Mouse (Mus musculus): ENCODE measurements around the gene Mef2b. TPM values are rescaled to one million over a fixed set of nuclear protein-coding genes. Genes with fewer than 3 reads are reported as not detected.

Gene Mef2b
- total RNA-seq, 2 experiments from 2014 or later, result not detected

DNA sequence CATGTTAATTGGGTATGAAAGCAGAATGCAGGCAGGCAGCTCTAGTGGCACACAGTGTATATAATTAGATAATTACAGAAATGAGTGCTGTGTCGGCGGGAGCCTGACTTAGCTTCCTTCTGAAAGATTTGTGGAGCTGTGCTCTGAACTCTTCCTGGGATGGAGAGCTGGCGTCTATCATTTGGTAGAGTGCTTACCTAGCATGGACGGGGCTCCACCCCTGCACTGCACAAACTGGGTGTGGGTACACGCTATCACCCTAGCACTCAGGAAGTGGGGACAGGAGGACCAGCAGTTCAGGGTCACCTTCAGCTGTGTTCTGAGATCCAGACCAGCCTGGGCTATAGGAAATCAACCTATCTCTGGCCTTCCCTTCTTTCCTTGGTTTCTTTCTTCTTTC, 33.8 kb downstream of the Mef2b start:
- 0 out of 2 replicates have a peak, but pooled peaks have one; percentile 27 for ATAC-seq (replicated peaks; ENCODE audit: low FRiP score, poor library complexity, severe bottlenecking)

DNA sequence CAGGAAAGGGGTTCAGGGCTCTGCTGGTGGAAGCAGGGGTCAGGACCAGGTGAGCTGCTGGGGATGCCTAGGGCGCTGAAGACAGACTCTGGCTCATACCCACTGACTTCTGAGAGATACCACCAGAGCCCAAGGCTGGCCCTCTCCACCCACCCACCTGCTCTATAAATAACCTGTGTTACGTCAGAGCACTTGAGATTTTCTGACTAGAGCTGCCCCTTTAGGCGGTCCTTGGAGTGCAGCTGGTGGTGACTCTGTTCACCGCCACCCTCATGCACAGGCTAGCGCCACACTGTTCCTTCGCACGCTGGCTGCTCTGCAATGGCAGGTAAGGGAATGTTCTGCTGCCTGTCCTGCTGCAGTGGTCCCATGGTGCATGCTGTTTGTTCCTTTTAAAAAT, 34.6 kb downstream of the Mef2b start:
- ATAC-seq (replicated peaks; ENCODE audit: low FRiP score, poor library complexity, severe bottlenecking), result no peak

DNA sequence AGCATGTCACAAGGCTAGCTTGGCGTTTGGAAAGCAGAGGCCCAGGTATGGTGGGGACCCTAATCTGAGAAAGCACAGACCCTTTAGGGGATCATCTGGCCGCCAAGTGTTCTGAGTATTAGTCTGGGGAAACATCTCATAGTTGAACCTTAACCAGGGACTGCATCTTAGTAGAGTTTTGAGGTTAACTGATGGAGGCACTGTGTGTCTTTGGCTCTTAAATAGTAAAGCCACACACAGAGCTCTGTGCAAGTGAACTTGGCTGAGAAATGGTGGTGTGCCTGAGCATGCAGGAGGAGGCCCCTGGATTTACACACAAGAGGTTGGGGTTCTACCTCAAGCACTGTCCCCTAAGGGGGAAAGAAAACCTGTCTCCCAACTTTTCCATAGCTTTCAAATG, 38.7 kb downstream of the Mef2b start:
- no peak for ATAC-seq (replicated peaks; ENCODE audit: low FRiP score, poor library complexity, severe bottlenecking)

DNA sequence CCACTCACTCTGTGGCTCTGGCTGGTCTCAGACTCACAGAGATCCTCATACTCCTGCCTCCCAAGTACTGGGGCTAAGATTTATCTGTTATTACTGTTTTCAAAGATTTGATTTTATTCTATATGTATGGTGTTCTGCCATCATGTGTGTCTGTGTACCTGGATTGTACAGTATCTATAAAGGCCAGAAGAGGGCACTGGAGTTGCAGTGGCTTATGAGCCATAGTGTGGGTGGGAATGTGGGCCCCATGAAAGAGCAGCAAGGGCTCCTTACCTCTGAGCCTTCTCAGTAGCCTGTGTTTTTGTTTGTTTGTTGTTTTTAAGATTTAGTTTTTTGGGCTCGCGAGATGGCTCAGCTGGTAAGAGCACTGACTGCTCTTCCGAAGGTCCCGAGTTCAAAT, 39.6 kb downstream of the Mef2b start:
- ATAC-seq (replicated peaks; ENCODE audit: low FRiP score, poor library complexity, severe bottlenecking), result no peak

DNA sequence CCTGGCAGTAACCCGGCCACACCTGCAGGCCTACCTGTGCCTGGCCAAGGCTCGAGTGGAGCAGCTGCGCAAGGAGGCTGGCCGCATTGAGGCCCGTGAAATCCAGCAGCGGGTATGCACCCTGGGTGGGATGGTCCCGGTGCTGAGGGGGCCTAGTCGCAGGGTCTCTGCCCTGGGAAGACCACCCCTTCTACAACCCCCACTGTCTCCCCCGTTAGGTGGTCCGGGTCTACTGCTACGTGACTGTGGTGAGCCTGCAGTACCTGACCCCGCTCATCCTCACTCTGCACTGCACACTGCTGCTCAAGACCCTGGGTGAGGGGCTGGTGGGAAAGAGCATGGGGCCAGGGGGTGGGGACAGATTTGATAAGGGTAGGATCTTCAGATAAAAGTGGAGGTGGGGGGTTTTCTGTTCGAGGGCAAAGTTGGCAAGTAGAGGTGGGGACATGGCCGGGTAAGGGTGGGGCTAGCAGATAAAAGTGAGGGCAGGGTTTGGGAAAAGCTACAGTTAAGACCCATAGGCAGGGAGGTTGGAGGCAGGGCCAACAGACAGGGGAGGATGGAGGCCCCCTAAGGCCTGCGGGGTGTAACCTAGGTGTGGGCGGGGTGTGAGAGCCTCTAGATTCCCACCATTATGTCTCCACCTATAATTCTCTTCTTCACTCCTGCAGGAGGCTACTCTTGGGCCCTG, 41.8 kb downstream of the Mef2b start:
- ATAC-seq (replicated peaks; ENCODE audit: low FRiP score, poor library complexity, severe bottlenecking), result 0 out of 2 replicates have a peak, but pooled peaks have one; percentile 17

DNA sequence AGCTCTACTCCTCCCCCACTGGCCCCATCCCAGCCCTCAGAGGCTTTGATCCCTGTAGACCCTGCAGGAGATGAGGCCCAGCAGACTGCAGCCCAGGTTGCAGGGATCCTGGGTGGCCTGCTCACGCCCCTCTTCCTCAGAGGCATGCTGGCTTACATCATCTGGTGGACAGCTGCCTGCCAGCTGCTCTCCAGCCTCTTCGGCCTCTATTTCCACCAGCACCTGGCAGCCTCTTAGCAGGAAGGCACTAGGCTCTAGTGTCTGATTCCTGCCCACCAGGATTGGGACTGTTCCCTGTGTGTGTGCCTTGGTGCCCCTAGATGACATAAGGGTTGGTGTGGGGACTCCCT, 42.4 kb downstream of the Mef2b start:
- no peak for ATAC-seq (replicated peaks; ENCODE audit: low FRiP score, poor library complexity, severe bottlenecking)

DNA sequence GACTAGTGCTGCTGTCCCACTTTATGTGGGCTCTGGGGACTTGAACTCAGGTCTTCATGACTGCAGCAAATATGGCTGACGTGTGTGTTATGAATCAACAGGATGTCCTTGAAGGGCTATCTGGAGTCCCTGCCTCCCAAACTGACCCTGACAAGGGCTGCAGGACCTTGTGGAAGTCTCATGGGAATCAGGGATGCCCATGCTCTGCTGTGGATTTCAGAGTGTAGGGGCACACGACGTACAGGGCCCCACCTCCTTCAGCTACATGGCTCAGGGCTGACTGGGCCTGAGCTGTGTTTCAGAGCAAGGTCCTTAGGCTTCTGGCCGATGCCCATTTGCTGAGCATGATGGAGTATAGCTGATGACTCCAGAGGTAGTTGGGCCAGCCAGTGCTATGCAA, 43.7 kb downstream of the Mef2b start:
- ATAC-seq (replicated peaks; ENCODE audit: low FRiP score, poor library complexity, severe bottlenecking), result no peak

DNA sequence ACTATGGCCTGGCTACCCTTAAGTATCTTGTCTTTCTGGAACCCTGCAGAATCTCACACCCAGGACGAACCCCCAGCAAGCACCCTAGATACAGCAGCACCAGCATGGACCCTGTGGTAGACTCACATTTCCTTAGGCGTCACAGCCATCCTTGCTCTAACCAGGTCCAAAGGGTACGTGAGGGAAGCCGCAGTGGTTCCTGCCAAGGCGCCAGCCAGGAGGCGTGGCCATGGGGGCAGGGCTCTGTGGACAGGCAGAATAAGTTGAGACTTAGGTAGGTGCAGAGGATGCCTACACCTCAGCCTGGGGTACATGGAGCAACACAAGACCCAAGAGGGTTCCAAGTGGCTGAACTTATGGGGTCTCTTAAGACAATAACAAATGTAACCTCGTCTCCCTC, 49.2 kb downstream of the Mef2b start:
- no peak for ATAC-seq (replicated peaks; ENCODE audit: low FRiP score, poor library complexity, severe bottlenecking)

DNA sequence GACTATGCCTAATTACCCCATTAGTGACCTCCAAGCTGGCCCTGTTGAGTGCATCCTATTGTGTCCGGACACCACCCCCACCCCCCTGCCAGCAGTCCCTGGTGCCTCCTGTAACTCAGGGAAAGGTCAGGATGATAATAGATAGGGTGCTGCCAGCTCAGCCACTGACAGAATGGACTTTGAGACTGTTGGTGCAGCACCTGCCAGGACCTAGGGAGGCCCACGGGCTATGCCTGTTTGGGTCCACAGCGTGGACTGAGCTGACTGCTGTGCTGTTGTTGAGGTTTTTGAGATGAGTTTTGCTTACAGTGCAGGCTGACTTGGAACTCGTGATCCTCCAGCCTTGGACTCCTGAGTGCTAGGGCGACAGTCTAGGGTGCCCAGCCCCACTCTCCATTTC, 53.7 kb downstream of the Mef2b start:
- ATAC-seq (replicated peaks; ENCODE audit: low FRiP score, poor library complexity, severe bottlenecking), result no peak

DNA sequence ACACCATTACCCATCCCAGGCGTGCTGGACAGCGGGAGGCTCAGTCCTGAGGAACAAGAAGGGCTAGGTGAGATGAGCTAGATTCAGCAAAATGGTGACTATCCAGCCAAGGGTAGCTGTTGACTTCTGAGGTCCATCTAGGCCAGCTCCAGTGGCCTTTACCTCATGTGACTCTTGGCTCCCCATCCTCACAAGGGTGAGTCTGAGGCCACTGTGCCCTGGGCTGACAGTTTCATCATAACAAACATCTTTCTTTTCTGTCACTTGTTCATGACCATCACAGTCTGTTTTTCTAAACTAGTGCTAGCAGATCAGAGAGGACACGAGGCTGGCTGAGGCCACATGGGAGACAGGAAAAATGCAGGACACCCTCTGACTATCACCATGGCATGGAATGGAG, 54.7 kb downstream of the Mef2b start:
- ATAC-seq (replicated peaks; ENCODE audit: low FRiP score, poor library complexity, severe bottlenecking), result no peak

DNA sequence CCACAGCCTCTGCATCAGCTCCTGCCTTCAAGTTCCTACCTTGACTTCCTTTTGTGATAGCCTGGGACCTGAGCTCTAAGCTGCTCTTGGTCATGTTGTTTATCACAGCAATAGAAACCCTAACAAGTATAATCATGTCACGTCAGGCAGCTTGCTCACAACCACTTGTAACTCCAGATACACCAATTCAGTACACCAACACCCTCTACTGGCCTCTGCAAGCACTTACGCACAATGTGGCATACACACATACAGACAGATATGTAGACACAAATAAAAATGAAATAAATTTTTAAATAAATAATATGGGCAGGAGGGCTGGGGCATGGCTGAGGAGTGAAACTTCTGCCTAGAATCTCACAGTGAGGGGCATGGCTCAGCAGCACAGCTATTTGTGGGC, 56.3 kb downstream of the Mef2b start:
- ATAC-seq (replicated peaks; ENCODE audit: low FRiP score, poor library complexity, severe bottlenecking), result no peak

DNA sequence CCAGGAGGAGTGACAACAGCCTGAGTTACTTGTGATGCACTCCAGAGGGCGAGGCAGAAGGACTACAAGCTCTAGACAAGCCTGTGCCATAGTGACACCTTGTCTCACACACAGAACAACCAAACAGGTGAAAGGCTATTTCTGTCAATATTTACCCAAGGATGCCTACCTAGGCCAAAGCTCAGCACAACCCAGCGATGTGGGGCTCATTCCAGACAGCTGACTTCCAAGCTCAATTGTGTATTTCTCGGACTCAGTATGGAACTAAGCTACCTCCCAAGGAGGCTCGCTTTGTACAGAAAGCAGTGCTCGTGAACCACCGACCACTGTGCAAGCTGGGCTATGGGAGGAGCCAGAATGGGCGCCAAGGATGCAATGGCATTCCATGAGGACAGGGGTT, 58.1 kb downstream of the Mef2b start:
- ATAC-seq (replicated peaks; ENCODE audit: low FRiP score, poor library complexity, severe bottlenecking), result no peak

DNA sequence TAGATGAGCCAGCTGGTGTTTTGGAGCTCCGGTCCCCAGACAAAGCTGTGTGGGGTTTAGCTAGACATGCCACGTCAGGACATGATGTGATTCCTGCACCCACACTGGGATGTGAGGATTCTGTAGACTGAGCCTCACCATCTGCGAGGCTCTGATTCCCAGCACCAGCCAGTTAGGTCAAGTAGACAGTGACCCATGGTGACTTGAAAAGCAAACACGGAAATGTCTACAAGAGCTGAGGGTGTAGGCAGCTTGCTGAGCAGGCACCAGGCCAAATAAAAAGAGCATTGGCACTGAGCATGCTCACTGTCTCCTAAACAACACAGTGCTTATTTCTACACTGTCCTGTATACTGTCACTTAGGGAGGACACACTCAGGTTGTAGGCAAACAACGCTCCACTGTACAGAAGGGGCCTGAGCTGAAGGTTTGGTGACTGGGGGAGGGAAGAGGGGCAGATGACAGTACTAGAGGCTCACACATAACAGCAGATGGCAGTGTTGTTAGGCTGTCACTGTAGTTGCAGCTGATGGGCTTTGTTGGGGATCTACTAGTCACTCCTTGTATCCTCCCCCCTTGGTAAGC, 60.7 kb downstream of the Mef2b start:
- peak; percentile 60 for ATAC-seq (replicated peaks; ENCODE audit: low FRiP score, poor library complexity, severe bottlenecking)

DNA sequence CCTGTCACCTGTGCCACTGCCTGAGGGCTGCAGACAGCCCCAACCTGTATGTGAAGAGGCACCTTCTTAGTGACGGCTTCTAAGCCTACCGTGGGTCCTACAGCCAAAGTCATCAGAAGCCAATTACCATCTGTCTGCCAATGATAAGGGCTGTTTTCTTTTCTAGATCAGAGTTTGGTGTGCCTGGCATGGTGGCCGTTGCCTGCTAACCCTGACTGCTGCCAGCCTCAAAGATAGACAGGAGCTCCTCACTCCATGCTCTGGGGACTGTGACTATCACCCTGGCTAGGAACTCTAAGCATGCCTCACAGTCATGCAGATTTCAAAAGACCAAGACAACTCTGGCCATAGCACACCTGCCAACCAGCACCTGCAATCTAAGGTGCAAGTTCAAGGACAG, 61.9 kb downstream of the Mef2b start:
- ATAC-seq (replicated peaks; ENCODE audit: low FRiP score, poor library complexity, severe bottlenecking), result peak; percentile 87

DNA sequence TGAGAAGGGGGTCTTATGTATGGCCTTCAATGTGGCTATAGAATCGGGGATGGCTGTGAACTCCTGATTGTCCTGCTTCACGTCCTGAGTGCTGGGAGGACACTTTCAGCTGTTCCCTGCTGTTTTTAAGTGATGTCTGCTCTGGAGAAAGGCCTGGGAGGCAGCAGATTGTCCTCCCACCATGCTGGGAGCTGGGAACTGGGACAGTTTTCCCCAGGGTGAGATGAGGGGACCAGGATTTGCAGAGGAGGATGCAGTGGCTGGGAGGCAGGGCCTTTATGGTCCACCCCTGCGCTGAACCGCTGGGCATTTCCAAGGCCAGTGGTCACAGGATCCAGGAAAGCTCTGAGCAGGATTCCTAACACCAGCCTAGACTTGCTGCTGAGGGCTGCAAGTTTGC, 63.6 kb downstream of the Mef2b start:
- no peak for ATAC-seq (replicated peaks; ENCODE audit: low FRiP score, poor library complexity, severe bottlenecking)

DNA sequence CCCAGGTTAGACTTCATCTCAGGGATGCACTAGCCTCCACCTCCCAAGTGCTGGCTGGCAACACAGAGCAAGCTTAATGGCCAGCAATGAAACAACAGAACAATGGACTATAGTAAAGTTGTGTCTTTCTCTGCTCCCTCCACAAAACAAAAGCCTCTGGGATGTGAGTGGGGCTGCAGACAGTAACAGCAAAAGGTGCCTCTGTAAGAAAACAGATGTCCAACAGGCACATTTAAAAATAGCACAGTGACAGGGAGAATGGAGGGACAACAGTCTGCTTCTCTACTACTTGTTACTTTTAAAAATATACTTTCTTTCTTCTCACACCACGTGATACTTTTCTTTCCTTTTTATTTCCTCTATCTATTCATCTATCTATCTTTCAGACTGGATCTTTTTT, 65.2 kb downstream of the Mef2b start:
- ATAC-seq (replicated peaks; ENCODE audit: low FRiP score, poor library complexity, severe bottlenecking), result no peak

DNA sequence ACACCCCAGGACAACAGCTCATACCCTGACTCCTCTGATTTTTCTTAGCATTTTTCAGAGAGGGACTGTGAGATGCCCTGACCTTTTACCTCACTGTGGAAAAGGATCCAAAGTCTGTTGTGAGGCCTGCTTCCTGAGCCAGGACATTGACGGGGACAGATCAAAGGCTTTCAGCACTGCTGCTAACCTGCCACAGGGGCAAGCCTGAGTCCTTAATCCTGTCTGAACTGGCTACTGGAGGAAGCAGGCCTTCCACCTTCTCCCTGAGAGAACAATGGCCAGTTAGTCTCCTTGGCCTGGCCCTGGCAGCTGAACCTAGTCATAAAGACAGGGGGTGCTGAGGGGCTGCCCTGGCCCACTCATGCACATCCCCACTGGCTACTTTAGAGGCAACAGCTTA, 68.6 kb downstream of the Mef2b start:
- ATAC-seq (replicated peaks; ENCODE audit: low FRiP score, poor library complexity, severe bottlenecking), result no peak

DNA sequence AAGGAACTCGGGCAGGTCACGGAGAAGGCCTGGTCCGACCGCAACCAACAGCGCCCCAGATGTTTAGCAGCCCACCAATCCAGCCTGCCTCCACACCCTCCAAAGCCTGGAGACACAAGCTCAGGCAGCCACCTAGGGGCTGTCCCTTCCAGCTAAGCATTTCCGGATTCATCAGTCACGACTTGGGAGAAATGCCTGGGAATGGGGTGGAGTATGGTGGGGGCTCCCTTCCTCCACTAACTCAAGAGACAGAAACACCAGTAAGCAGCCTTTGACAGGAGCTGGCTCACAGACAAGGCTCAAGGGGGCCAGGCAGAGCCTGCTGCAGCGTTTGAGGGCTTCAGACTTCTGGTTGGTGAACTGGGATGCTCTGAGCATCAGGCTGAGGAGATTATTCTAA, 71.0 kb downstream of the Mef2b start:
- ATAC-seq (replicated peaks; ENCODE audit: low FRiP score, poor library complexity, severe bottlenecking), result no peak

DNA sequence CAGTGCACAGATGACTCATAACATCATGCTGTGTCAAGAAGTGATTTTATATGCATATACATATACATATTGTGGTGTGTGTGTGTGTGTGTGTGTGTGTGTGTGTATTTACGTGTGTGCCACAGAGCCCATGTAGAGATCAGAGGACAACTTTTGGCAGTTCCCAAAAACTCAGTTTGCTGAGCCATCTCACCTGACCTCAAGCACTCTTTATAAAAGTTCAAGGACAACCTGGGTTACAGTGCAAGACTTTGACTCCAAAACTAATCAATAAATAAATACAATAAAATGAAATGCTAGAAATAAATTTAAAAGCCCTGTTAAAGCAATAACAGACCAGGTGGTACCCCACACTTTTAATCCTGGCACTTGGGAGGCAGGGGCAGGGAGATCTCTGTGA, 71.8 kb downstream of the Mef2b start:
- ATAC-seq (replicated peaks; ENCODE audit: low FRiP score, poor library complexity, severe bottlenecking), result no peak

DNA sequence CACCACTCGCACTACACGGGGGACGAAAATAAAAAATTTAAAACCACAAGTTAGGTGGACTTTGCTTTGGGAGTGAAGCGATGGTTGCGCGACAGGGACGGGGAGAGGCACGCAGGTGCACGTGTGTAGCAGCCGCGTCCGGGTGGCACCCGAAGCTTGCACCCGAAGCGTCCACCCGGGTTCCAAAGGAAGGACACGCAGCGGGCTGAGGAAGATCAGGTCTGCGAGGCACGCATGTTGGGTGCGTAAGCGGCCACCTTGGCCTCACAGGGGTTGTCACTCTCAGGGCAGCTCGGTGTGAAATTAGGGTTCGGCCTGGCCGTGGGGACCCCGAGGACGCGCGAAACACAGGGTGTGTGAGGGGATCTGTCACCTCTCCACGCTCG, 72.2 kb downstream of the Mef2b start:
- ATAC-seq (replicated peaks; ENCODE audit: low FRiP score, poor library complexity, severe bottlenecking), result peak; percentile 29; the same call in 1 of the 2 replicates

DNA sequence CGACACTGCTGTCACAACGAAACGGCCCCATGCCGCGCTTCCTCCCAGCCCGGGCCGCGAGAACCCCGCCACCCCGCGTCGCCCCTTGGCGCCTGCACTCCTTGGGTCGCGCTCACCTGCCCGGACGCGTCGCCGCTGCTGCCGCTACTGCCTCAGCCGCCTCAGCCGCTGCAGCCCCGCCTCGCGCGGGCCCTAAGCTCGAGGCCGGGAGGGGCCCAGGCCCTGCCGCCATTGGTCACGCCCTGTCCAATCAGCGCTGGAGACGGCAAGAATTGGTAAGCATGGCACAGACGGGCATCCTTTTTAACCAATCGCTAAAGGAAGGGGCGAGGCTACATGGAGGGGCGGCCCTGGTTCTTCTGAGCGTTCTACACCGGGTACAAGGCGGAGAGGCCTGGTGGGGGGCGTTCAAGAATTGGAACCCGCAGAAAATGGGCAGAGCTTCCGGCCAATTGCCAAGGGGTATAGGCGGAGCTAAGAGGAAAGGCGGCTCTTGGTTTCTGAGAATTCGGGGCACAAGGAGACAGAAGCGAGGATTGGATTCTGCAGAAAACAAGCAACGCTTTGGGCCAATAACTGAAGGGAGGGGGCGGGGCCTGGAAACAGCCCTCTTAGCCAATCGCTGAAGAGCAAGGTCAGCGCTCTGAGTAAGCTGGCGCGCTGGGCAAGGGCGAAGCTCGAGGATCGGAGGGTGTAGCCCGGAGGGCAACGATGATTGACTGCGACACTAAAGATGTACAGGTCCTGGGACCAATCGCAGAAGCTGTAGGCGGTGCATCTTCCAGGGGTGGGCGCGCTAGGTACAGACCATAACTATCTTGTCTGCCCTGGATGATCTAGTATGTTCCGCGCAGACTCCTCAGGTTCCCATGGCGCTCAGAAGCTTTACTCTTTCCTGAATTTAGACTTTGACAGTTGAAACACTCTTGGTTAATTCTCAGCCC, 72.9 kb downstream of the Mef2b start, which contains the start of gene Slc25a42:
Gene Slc25a42, minus strand, starts transcription at position 194 of the 944 bp plus-strand sequence.
- ATAC-seq (replicated peaks; ENCODE audit: low FRiP score, poor library complexity, severe bottlenecking), result peak; percentile 87
